ENCODE assay signal across 11 mouse cellular contexts in the genomic region with DNA sequence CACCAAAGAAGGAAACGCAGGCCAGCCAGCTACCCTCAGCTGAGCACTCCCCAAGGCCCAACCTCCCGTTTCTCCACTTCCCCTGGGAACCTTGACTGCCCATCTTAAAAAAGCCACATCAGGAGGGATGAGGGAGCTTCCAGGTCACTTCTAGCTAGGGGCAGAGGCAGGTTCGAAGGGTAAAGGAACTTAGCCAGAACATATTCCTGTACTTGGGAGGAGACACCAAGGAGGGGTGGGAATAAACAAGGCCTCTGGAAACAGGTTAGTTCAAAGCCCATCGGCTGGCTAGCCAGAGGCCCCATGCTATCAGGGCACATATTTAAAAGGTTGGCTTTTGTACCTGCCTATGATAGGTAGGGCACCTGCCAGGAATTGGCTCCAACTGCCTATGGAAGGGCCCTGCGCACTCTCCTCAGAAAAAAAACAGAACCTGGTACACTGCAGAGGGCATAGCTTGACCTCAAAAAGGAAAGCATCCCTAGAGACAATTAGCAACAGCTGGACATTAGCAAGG. TPM values are rescaled to one million over a fixed set of nuclear protein-coding genes. Genes with fewer than 3 reads are reported as not detected.
DNase-seq lines count a peak whose midpoint lies in the region; ATAC-seq lines count a peak whose summit lies in the region.
"Had no signal": no experiment of that assay in that cellular context is flagged by ENCODE, and none has a peak within 500 bp of the region (broad histone marks: within the 10 kb centered on the region; RNA-seq: fewer than 3 reads in every experiment).

No protein-coding gene starts in this region.

- no peak overlapping the region for H3K9ac ChIP-seq in intestine, embryonic 16.5 days (ENCODE audit: low read depth, low read length)
- H3K9ac ChIP-seq in kidney, embryonic 15.5 days = no peak overlapping the region
- H3K9ac ChIP-seq: liver, embryonic 15.5 days had no signal

- peak; percentile 62 for DNase-seq in cerebellum, adult 9-10 months
- no peak for DNase-seq in cerebellum, postnatal 14 days
- peak; percentile 12 for DNase-seq in thymus, postnatal 4 days
- DNase-seq in thymus, postnatal 14 days = no peak
- no peak for DNase-seq in frontal cortex, postnatal 14 days (ENCODE audit: low spot score in 2 of 2)
- no peak for DNase-seq in layer of hippocampus, adult 11-12 months (ENCODE audit: low spot score)

- peak overlapping the region; percentile 91 for H3K4me2 ChIP-seq in intestine, embryonic 16.5 days (ENCODE audit: low read depth, low read length)
- no peak overlapping the region for H3K4me2 ChIP-seq in kidney, embryonic 15.5 days

- no peaks in the 10 kb centered on the region for H3K27me3 ChIP-seq in intestine, embryonic 16.5 days (replicated peaks; ENCODE audit: control insufficient read depth, insufficient read depth, low read length)
- no peaks in the 10 kb centered on the region for H3K27me3 ChIP-seq in kidney, embryonic 15.5 days

- H3K27ac ChIP-seq in intestine, embryonic 16.5 days (ENCODE audit: low read length) = no peak overlapping the region
- no peak overlapping the region for H3K27ac ChIP-seq in kidney, embryonic 15.5 days
- H3K27ac ChIP-seq: liver, embryonic 15.5 days had no signal

- WGBS in intestine, embryonic 16.5 days = 79% methylated on average over 5 of the region's 5 CpGs
- 91% methylated on average over 5 of the region's 5 CpGs for WGBS in kidney, embryonic 15.5 days

- no peak for ATAC-seq in intestine, embryonic 16.5 days
- no peak for ATAC-seq in kidney, embryonic 15.5 days (replicated peaks; ENCODE audit: low FRiP score)

- no peaks in the 10 kb centered on the region for H3K9me3 ChIP-seq in intestine, embryonic 16.5 days (ENCODE audit: control insufficient read depth, low read length)
- H3K9me3 ChIP-seq in kidney, embryonic 15.5 days (replicated peaks) = no peaks in the 10 kb centered on the region
- H3K9me3 ChIP-seq: liver, embryonic 15.5 days had no signal

- H3K4me3 ChIP-seq in intestine, embryonic 16.5 days (ENCODE audit: low read length) = peak overlapping the region; percentile 84; the same call in 1 of the 2 replicates
- H3K4me3 ChIP-seq in kidney, embryonic 15.5 days (replicated peaks) = no peak overlapping the region
- H3K4me3 ChIP-seq: liver, embryonic 15.5 days had no signal

- H3K36me3 ChIP-seq in intestine, embryonic 16.5 days (ENCODE audit: control insufficient read depth, insufficient read depth, low read length) = no peaks in the 10 kb centered on the region
- H3K36me3 ChIP-seq in kidney, embryonic 15.5 days = no peaks in the 10 kb centered on the region
- H3K36me3 ChIP-seq: liver, embryonic 15.5 days had no signal

- peaks cover 77% of the 10 kb centered on the region for H3K4me1 ChIP-seq in intestine, embryonic 16.5 days (ENCODE audit: control insufficient read depth, insufficient read depth, low read length)
- peaks cover 83% of the 10 kb centered on the region for H3K4me1 ChIP-seq in kidney, embryonic 15.5 days

RNA-seq across cellular contexts. Expression of gene Itpk1, which starts 3.0 kb away (rescaled TPM):
- 51.4 and 57.1 TPM in 2 replicates for polyA plus RNA-seq in intestine, embryonic 16.5 days (2015; fragmentation: Nextera tagmentation; extraction: Ambion mirVana)
- 18.9 and 20.8 TPM in 2 replicates for polyA plus RNA-seq in kidney, embryonic 15.5 days (2015; fragmentation: Nextera tagmentation; extraction: Ambion mirVana)

RNA-seq across cellular contexts. Expression of gene Moap1, which starts 41.7 kb away (rescaled TPM):
- polyA plus RNA-seq in intestine, embryonic 16.5 days (2015; fragmentation: Nextera tagmentation; extraction: Ambion mirVana) = 19.3 and 20.2 TPM in 2 replicates
- 24.5 and 25.4 TPM in 2 replicates for polyA plus RNA-seq in kidney, embryonic 15.5 days (2015; fragmentation: Nextera tagmentation; extraction: Ambion mirVana)

RNA-seq across cellular contexts. Expression of gene Tmem251, which starts 41.8 kb away (rescaled TPM):
- polyA plus RNA-seq in intestine, embryonic 16.5 days (2015; fragmentation: Nextera tagmentation; extraction: Ambion mirVana) = 16.9 and 17.2 TPM in 2 replicates
- polyA plus RNA-seq in kidney, embryonic 15.5 days (2015; fragmentation: Nextera tagmentation; extraction: Ambion mirVana) = 10.0 and 10.8 TPM in 2 replicates

RNA-seq across cellular contexts. Expression of gene Gm28051, which starts 55.8 kb away (rescaled TPM):
- polyA plus RNA-seq in intestine, embryonic 16.5 days (2015; fragmentation: Nextera tagmentation; extraction: Ambion mirVana) = not detected in 2 replicates
- not detected in 2 replicates for polyA plus RNA-seq in kidney, embryonic 15.5 days (2015; fragmentation: Nextera tagmentation; extraction: Ambion mirVana)
- polyA plus RNA-seq: heart, embryonic 16.5 days; liver, embryonic 15.5 days; spleen, adult 2 months had no signal

RNA-seq across cellular contexts. Expression of gene Gon7, which starts 55.9 kb away (rescaled TPM):
- 26.7 and 30.0 TPM in 2 replicates for polyA plus RNA-seq in intestine, embryonic 16.5 days (2015; fragmentation: Nextera tagmentation; extraction: Ambion mirVana)
- polyA plus RNA-seq in kidney, embryonic 15.5 days (2015; fragmentation: Nextera tagmentation; extraction: Ambion mirVana) = 33.7 and 38.7 TPM in 2 replicates

Comparison
In these comparisons a context has a peak if more than half of its experiments do, and no peak if none do; other contexts are left out.
1. DNase-seq: peak in cerebellum, adult 9-10 months (single experiment) and thymus, postnatal 4 days (single experiment); none in cerebellum, postnatal 14 days (0 of 2), thymus, postnatal 14 days (single experiment), frontal cortex, postnatal 14 days (0 of 2) and layer of hippocampus, adult 11-12 months (single experiment).